Mouse (Mus musculus) MEL (cell line): Measurements from ENCODE around the gene Igf2r. TPM values are rescaled to one million over a fixed set of nuclear protein-coding genes. Genes with fewer than 3 reads are reported as not detected.

Experiments
- DNase-seq: peaks from one replicate; pipeline ENCODE4 v3.0.0; 2011; ENCODE audit warnings: low read depth, low spot score
- H3K27ac ChIP-seq: 2 replicates; pipeline ENCODE4 v1.5.1; 2012; ENCODE audit warnings: low read depth, mild to moderate bottlenecking, control low read depth, low read length, moderate library complexity; ENCODE audit not compliant: control insufficient read depth
- H3K27me3 ChIP-seq, 2 experiments: fragments of 150-350 bp in 1 of 2; sonication (generic) in 1 of 2; 2 replicates each; pipeline ENCODE4 v1.6.1; 2012; ENCODE audit warnings: low read length in 2 of 2, mild to moderate bottlenecking in 2 of 2, improper control_type of control experiment in 1 of 2, moderate library complexity in 1 of 2; ENCODE audit not compliant: insufficient read depth in 2 of 2, control insufficient read depth in 1 of 2
- H3K36me3 ChIP-seq, 2 experiments: 2 replicates each; pipeline ENCODE4 v1.6.1; 2012 to 2014; ENCODE audit warnings: low read length in 2 of 2, improper control_type of control experiment in 1 of 2, inconsistent platforms in 1 of 2, mild to moderate bottlenecking in 1 of 2; ENCODE audit not compliant: insufficient read depth in 2 of 2, control insufficient read depth in 1 of 2
- H3K4me1 ChIP-seq, 2 experiments: fragments of 150-350 bp in 1 of 2; sonication (generic) in 1 of 2; 2 replicates each; pipeline ENCODE4 v1.6.1; 2012; ENCODE audit warnings: low read length in 2 of 2, improper control_type of control experiment in 1 of 2, mild to moderate bottlenecking in 1 of 2; ENCODE audit not compliant: insufficient read depth in 2 of 2, control insufficient read depth in 1 of 2
- H3K4me3 ChIP-seq, 2 experiments: fragments of 150-350 bp in 1 of 2; sonication (generic) in 1 of 2; 2 replicates each; pipeline ENCODE4 v1.5.1; 2012; ENCODE audit warnings: low read depth in 2 of 2, low read length in 2 of 2, mild to moderate bottlenecking in 2 of 2, moderate library complexity in 2 of 2, control low read depth in 1 of 2, improper control_type of control experiment in 1 of 2; ENCODE audit not compliant: control insufficient read depth in 1 of 2, insufficient read depth in 1 of 2
- H3K79me2 ChIP-seq: 2 replicates; pipeline ENCODE4 v1.6.1; 2012; ENCODE audit warnings: mild to moderate bottlenecking, low read length, moderate library complexity; ENCODE audit not compliant: control insufficient read depth, poor library complexity, insufficient read depth
- H3K9ac ChIP-seq: 2 replicates; pipeline ENCODE4 v1.6.1; 2012; ENCODE audit warnings: low read depth, mild to moderate bottlenecking, control low read depth, low read length, moderate library complexity; ENCODE audit not compliant: control insufficient read depth, poor library complexity, severe bottlenecking
- H3K9me3 ChIP-seq: fragments of 150-350 bp; sonication (generic); replicated peaks from 2 replicates; pipeline ENCODE4 v1.6.1; 2012; ENCODE audit warnings: mild to moderate bottlenecking, low read length, improper control_type of control experiment, moderate library complexity; ENCODE audit not compliant: insufficient read depth
- CHD2 ChIP-seq: IDR thresholded peaks from 2 replicates; pipeline ENCODE4 v1.6.1; 2011; ENCODE audit warnings: low read length, improper control_type of control experiment
- CTCF ChIP-seq, 3 experiments: IDR thresholded peaks in 2 of 3; conservative IDR thresholded peaks in 1 of 3; 2 replicates each; pipeline ENCODE4 v1.5.1; 2011 to 2012; ENCODE audit warnings: low read length in 3 of 3, low read depth in 2 of 3, mild to moderate bottlenecking in 2 of 3, improper control_type of control experiment in 1 of 3, inconsistent platforms in 1 of 3, mixed read lengths in 1 of 3, moderate library complexity in 1 of 3; ENCODE audit not compliant: control insufficient read depth in 1 of 3, insufficient read depth in 1 of 3, poor library complexity in 1 of 3, severe bottlenecking in 1 of 3
- ELF1 ChIP-seq: IDR thresholded peaks from 2 replicates; pipeline ENCODE4 v1.6.1; 2014; ENCODE audit warnings: low read depth, mild to moderate bottlenecking, inconsistent platforms, low read length, improper control_type of control experiment, moderate library complexity
- EP300 ChIP-seq, 2 experiments: IDR thresholded peaks; 2 replicates each; pipeline ENCODE4 v1.6.1; 2011; ENCODE audit warnings: improper control_type of control experiment in 2 of 2, low read length in 2 of 2, low read depth in 1 of 2, mild to moderate bottlenecking in 1 of 2
- GATA1 ChIP-seq: IDR thresholded peaks from 2 replicates; pipeline ENCODE4 v1.6.1; 2011; ENCODE audit warnings: low read depth, low read length, improper control_type of control experiment
- HCFC1 ChIP-seq: IDR thresholded peaks from 2 replicates; pipeline ENCODE4 v1.6.1; 2012; ENCODE audit warnings: low read depth, mild to moderate bottlenecking, inconsistent platforms, low read length, improper control_type of control experiment, moderate library complexity
- MEF2A ChIP-seq: IDR thresholded peaks from 2 replicates; pipeline ENCODE4 v1.6.1; 2014; ENCODE audit warnings: low read depth, mild to moderate bottlenecking, inconsistent platforms, low read length, improper control_type of control experiment; ENCODE audit not compliant: poor library complexity, insufficient replicate concordance, severe bottlenecking; ENCODE audit errors: extremely low read depth
- MYB ChIP-seq: IDR thresholded peaks from 2 replicates; pipeline ENCODE4 v1.6.1; 2011; ENCODE audit warnings: mild to moderate bottlenecking, low read depth, low read length, improper control_type of control experiment
- POLR2AphosphoS2 ChIP-seq: IDR thresholded peaks from 2 replicates; pipeline ENCODE4 v1.6.1; 2011; ENCODE audit warnings: low read length, improper control_type of control experiment
- RAD21 ChIP-seq: IDR thresholded peaks from 2 replicates; pipeline ENCODE4 v1.6.1; 2011; ENCODE audit warnings: mild to moderate bottlenecking, low read depth, low read length, improper control_type of control experiment
- RCOR1 ChIP-seq: IDR thresholded peaks from 2 replicates; pipeline ENCODE4 v1.6.1; 2012; ENCODE audit warnings: low read depth, mild to moderate bottlenecking, inconsistent platforms, low read length, improper control_type of control experiment
- SMC3 ChIP-seq: IDR thresholded peaks from 2 replicates; pipeline ENCODE4 v1.6.1; 2011; ENCODE audit warnings: low read depth, low read length, improper control_type of control experiment
- TAL1 ChIP-seq: IDR thresholded peaks from 2 replicates; pipeline ENCODE4 v1.6.1; 2012; ENCODE audit warnings: mild to moderate bottlenecking, inconsistent platforms, low read length, moderate library complexity, mixed read lengths
- UBTF ChIP-seq: IDR thresholded peaks from 2 replicates; pipeline ENCODE4 v1.6.1; 2012; ENCODE audit warnings: low read depth, mild to moderate bottlenecking, inconsistent platforms, low read length, improper control_type of control experiment, moderate library complexity, borderline replicate concordance; ENCODE audit not compliant: insufficient read depth
- USF1 ChIP-seq: IDR thresholded peaks from 2 replicates; pipeline ENCODE4 v1.6.1; 2014; ENCODE audit warnings: low read depth, mild to moderate bottlenecking, inconsistent platforms, low read length, improper control_type of control experiment, moderate library complexity
- USF2 ChIP-seq, 2 experiments: IDR thresholded peaks; 2 replicates each; pipeline ENCODE4 v1.6.1; 2011 to 2012; ENCODE audit warnings: improper control_type of control experiment in 2 of 2, low read length in 2 of 2, borderline replicate concordance in 1 of 2, inconsistent platforms in 1 of 2, low read depth in 1 of 2, mild to moderate bottlenecking in 1 of 2; ENCODE audit not compliant: insufficient read depth in 1 of 2
- ZC3H11A ChIP-seq: IDR thresholded peaks from 2 replicates; pipeline ENCODE4 v1.6.1; 2012; ENCODE audit warnings: low read depth, mild to moderate bottlenecking, inconsistent platforms, low read length, improper control_type of control experiment
- ZNF384 ChIP-seq: IDR thresholded peaks from 2 replicates; pipeline ENCODE4 v1.6.1; 2012; ENCODE audit warnings: low read depth, mild to moderate bottlenecking, inconsistent platforms, low read length, improper control_type of control experiment
- polyA plus RNA-seq, 2 experiments: library from polyadenylated mRNA; stranded (reverse) in 1 of 2; unstranded in 1 of 2; fragments of >175 nt in 1 of 2; fragments of >200 nt in 1 of 2; gene quantifications; 2 replicates each; pipeline versions ENCODE4 v1.2.1 to v1.2.4; 2012; ENCODE audit warnings: low replicate concordance in 2 of 2, low read depth in 1 of 2; ENCODE audit not compliant: insufficient read length in 2 of 2, insufficient read depth in 1 of 2, missing spikeins in 1 of 2
- total RNA-seq: library from RNA; depleted of rRNA; stranded (reverse); fragments of 300-350 nt; gene quantifications from 2 replicates; pipeline ENCODE4 v1.2.3, GENCODE M21; 2012

Igf2r gene
- total and polyA plus RNA-seq, 3 experiments: 18.0 to 21.7 (median 18.3) TPM

DNA sequence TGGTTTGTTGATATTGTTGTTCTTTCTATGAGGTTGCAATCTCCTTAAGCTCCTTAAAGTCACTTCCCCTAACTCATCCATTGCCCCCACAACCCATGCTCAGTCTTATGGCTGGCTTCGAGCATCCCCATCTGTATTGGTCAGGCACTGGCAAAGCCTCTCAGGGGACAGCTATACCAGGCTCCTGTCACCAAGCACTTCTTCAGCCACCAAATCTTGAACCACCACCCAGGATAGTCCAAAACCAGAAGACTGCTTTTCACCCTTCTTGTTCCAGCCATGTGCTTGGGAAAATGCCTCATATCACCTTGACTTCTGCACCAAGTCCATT, 41.5 kb upstream of the Igf2r start:
- Histone ChIP-seq H3K9me3 (no peaks in the 10 kb centered on the region), H3K27ac (no peak overlapping the region)

GRCm38 (mm10) chr17:12810103-12810972, 40.9 kb upstream of the Igf2r start:
- no peaks in the 10 kb centered on the region for H3K36me3 ChIP-seq
- H3K9me3 ChIP-seq: no peaks in the 10 kb centered on the region
- DNase-seq: peak; percentile 84
- H3K27me3 ChIP-seq: no peaks in the 10 kb centered on the region
- no peak overlapping the region for H3K4me3 ChIP-seq
- H3K79me2 ChIP-seq: no peaks in the 10 kb centered on the region
- H3K4me1 ChIP-seq: no peaks in the 10 kb centered on the region
- H3K27ac ChIP-seq: no peak overlapping the region
- no peak overlapping the region for H3K9ac ChIP-seq
- TF ChIP-seq CHD2 (no peak), RAD21 (peak; percentile 94), CTCF (IDR thresholded peaks at IDR 0.05 in 2 of 3, conservative IDR thresholded peaks at IDR 0.05 in 1 of 3; ENCODE audit: control insufficient read depth in 1 of 3, insufficient read depth in 1 of 3, low read depth in 2 of 3, low read length in 3 of 3, poor library complexity in 1 of 3, severe bottlenecking in 1 of 3) (peak; percentile 76 to 97 (median 90)), EP300 (IDR thresholded peaks at IDR 0.05; ENCODE audit: low read depth in 1 of 2, low read length in 2 of 2) (no peak), USF2 (IDR thresholded peaks at IDR 0.05; ENCODE audit: borderline replicate concordance in 1 of 2, insufficient read depth in 1 of 2, low read depth in 1 of 2, low read length in 2 of 2) (no peak), SMC3 (peak; percentile 91), HCFC1 (no peak), MYB (no peak), GATA1 (no peak), ZC3H11A (peak; percentile 88), MEF2A (no peak), ZNF384 (peak; percentile 67; the same call in 1 of the 2 replicates), RCOR1 (no peak)

More for the DNA sequence above, 41.5 kb upstream of the Igf2r start:
- no peaks in the 10 kb centered on the region; a peak in 1 of 4 replicates for H3K4me1 ChIP-seq
- no peak overlapping the region for H3K4me3 ChIP-seq
- no peak for DNase-seq
- no peaks in the 10 kb centered on the region for H3K36me3 ChIP-seq
- H3K79me2 ChIP-seq: no peaks in the 10 kb centered on the region
- H3K9ac ChIP-seq: no peak overlapping the region
- no peak for TF ChIP-seq TAL1
- no peak for TF ChIP-seq ELF1
- no peak for TF ChIP-seq UBTF
- TF ChIP-seq POLR2AphosphoS2: no peak
- TF ChIP-seq RCOR1: no peak
- no peak for TF ChIP-seq USF1
- H3K27me3 ChIP-seq: no peaks in the 10 kb centered on the region
